Mouse (Mus musculus): ENCODE results near the gene Golim4. TPM values are rescaled to one million over a fixed set of nuclear protein-coding genes. Genes with fewer than 3 reads are reported as not detected.

The Golim4 gene
- 16.4 and 21.5 TPM in 2 replicates for polyA plus RNA-seq (2015; fragmentation: Nextera tagmentation; extraction: Ambion mirVana)

GRCm38 (mm10) chr3:75956551-75957302 lies at the start of gene Golim4:
Gene Golim4, minus strand, starts transcription at chr3:75956949.

Other genes with a start within 250 kb of the Golim4 start
- not detected in 2 replicates for gene Gm29133, start 208.8 kb downstream of the Golim4 start, polyA plus RNA-seq (2015; fragmentation: Nextera tagmentation; extraction: Ambion mirVana)
- gene Fstl5, start 117.3 kb upstream of the Golim4 start, polyA plus RNA-seq (2015; fragmentation: Nextera tagmentation; extraction: Ambion mirVana) = 43.2 and 48.0 TPM in 2 replicates